Mouse (Mus musculus) T-cell, adult 2 months (primary cell): ENCODE measurements around the gene Kcnc1.

Source experiments
- DNase-seq: peaks from one replicate; pipeline ENCODE4 v3.0.0; 2022; ENCODE audit warnings: low spot score

Gene Kcnc1

DNA sequence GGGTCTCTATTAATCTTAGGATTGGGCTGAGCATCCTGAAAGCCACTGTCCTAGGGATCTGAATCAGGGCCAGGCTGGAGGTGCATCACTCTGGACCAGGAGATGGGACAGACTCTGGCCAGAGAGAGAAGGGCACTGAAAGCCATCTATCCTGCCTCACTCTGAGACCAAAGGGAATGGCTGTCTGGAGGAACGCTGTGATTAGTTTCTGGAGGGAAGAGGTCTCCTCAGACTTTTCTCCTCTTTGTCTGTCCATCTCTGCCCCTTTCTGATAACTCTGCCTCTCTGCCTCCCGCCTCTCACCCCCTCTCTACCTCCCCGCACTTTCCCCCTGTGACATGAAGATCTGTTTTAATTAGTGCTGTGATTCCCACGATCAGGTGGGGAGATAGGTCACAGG is 1.4 kb upstream of the Kcnc1 start:
- DNase-seq, result no peak

DNA sequence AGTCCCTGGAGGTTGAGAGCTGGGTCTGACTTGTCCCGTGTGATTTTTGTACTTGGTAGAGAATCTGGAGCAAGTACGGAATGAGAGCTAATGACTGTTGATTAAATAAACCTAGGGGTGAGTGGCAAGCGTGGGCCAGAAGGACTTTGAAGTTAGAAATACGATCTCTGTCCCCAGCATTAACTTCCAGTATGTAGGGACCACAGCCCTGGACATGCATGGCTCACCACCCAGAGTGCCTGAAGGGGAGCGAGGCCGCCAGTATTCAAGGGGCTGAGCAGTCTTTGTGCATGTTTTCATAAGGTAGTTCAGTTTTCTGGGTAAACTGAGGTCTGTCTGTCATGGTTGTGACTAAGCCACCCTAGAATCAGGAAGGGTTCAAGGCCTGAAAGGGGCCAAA is 726 bp upstream of the Kcnc1 start:
- no peak for DNase-seq

DNA sequence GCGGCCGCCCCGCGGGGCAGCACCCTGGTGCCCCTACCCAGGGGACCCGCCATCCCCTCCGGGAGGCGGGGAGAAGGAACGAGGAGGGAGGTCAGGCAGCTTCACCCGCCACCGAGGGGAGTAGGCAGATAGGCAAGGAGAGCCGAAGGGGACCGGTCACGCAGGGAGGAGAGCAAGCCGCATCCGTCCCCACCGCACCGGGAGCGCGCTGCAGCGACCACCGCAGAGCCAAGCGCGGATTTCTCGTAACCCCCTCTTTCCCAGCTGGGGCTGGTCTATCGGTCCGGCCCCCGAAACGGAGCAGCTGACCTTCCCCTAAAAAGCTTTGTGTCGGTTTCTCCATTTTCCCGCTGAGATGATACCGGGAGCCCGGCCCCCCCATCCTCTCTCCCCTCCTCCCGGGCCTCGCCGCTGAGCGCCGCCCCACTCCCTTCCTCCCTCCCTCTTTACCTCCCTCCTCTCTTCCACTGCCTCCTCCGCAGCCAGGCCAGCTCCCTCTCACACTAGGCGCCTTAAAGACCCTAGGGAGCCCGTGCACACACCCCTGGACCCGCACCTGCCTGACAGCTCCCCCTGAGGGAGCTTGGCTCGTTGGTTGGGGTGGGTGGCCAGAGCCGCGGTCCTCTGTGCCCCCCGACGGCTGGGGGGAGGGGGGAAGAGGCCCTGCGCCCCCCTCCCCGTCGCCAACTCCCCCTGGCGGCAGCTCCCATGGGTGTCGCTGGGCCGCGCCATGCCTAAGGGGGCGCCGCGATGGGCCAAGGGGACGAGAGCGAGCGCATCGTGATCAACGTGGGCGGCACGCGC is 833 bp downstream of the Kcnc1 start:
- DNase-seq, result peak; percentile 20

DNA sequence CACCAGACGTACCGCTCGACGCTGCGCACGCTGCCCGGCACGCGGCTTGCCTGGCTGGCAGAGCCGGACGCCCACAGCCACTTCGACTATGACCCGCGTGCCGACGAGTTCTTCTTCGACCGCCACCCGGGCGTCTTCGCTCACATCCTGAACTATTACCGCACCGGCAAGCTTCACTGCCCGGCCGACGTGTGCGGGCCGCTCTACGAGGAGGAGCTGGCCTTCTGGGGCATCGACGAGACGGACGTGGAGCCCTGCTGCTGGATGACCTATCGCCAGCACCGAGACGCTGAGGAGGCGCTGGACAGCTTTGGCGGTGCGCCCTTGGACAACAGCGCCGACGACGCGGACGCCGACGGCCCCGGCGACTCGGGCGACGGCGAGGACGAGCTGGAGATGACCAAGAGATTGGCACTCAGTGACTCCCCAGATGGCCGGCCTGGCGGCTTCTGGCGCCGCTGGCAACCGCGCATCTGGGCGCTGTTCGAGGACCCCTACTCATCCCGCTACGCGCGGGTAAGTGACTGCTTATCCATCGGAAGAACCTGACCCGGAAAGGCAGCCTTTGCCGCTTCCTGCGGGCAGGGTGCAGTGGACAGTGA is 1.5 kb downstream of the Kcnc1 start:
- no peak for DNase-seq

DNA sequence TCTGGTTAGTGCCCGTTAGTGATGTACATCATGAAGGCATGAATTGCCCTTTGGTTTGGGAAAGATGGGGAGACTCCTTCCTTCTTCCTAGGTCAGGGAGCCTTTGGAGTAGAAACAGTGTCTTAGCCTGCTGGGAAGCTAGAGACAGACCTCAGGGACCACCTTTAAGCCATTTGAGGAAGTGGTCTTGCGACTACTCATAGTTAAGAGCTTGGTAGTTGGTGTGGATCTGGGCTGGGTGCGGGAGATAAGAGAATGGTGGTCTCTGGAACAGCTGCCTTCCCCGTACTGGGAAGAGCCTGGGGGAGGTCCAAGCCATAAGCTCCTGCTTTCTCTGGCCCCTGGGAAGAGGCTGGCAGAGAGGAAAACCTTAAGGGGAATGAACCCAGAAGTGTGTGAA is 2.3 kb downstream of the Kcnc1 start:
- DNase-seq, result no peak

DNA sequence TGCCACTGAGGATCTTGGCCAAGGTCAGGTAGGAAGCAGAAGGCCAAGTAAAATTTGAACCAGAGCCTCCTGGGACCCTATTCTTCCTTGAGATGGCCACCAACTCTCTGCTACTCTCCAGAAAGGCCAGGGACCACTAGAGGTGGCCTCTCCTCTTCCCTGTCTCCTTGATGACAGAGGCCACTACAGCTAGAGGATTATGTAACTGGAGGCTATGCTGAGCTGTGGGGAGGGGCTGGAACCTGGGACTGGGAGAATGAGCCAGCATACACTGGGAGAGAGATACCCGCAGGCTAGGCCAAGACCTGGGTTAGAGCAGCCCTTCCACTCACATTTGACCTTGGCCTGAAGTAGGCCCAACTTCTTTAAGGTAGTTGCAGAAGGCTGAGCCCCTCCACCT is 3.4 kb downstream of the Kcnc1 start:
- DNase-seq, result no peak

DNA sequence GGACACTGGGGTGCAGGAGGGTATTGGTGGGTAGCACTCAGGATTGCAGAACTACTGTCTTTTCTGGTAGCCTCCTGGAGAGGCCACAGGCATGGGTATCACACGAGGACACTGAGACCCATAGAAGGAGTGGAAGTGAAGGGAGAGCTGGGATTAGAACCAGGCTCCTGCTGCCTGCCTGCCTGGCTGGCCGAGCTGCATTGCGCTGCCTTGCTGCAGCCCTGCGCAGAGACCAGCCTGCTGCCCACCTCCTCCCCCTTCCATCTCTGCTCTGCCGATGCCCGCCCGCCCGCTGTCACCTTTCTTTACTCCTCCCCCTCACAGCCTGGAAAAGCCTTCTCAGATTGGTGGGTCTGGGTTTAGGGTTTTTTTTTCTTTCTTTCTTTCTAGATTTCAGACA is 4.0 kb downstream of the Kcnc1 start:
- DNase-seq, result no peak

DNA sequence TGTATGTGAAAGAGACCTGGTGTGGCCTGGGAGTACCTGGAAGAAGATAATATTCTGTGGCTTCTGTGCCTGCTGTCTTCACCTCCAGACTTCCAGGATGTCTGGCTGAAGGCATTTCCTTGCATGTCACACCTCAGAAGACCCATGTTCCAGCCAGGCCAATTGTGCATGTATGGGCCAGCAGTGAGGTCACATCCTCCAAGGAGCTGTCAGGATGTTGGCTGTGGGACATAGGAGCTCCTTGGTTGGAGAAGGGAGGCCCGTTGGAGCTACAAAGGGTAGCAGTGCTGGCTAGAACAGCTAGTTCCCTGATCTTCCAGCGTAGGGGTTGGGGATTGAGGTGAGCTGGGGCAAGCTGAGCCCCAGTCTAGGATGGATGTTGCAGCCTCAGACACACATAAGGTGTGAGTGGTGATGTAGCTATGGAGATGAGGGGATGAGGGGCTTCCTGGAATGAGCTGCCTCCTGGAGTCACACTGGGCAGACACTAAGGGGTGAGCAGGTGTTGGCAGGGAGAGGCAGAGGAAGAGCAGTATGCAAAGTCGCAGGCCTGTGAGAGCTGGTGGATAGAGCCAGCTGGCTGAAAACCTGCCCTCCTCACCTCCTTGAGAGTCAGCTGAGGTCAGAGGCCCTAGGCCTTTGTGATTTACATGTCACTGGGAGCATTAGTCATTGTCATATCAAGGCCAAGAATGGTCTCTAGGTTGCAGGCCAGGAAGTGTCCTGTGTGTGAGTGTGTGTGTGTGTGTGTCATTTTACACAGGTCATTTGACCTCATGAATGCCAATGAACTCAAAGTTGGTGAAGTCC is 5.3 kb downstream of the Kcnc1 start:
- no peak for DNase-seq

DNA sequence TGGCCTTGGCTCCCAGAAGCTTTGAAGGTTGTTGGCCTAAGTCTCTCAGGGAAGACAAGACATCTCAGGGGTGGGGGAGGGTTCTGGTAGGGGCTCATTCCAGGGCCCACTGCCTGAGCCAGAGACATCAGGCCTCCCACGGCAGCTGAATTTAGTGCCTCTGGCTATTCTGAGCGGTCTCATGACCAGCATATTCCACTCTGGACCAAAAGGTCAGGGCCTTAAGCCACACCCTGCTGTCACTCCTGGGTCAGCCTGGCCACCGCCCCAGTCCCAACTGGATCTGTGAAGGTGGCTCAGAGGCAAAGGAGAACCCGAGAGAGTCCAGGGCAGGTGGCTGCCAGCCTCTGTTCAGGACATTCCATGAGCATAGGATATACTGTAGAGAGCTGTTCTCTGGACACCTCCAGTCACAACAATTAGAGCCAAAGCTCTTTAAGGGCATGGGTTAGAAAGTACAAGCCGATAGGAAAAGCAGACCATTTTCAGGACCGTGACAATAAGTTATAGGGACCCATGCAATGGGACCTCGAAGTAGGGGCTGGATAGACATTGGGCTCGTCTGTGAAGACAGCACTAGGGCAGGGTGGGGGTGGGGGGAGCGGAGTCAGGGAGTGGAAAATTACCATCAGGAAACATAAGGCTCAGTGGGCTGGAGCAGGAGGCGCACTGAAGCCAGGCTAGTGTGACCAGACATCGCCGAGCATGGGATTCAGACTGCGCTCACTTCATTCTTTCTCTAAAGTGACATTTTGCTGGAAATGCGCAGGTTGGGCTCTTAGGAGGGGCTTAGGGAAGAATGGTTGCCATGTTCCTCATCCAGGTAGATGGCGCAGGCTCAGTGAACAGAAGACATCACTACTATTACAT is 7.6 kb downstream of the Kcnc1 start:
- DNase-seq, result no peak

DNA sequence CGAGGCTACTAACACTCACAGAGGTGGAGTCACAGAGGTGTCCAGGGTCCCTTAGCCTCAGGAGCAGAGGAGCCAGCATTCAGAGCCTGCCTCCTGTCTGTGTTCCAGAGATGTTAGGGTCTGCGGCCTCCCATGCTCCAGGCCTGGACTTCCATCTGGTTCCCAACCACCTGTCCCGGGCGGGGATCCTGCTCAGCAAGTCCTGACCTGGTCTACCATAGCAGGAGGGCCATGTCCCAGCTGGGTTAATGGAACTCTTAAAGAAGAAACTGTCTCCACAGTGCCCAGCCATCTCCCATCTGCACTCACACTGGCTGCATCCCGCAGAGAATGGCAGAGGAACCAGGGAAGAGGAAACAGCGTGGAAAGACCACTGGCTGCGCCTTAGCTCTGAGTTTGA is 8.5 kb downstream of the Kcnc1 start:
- no peak for DNase-seq

DNA sequence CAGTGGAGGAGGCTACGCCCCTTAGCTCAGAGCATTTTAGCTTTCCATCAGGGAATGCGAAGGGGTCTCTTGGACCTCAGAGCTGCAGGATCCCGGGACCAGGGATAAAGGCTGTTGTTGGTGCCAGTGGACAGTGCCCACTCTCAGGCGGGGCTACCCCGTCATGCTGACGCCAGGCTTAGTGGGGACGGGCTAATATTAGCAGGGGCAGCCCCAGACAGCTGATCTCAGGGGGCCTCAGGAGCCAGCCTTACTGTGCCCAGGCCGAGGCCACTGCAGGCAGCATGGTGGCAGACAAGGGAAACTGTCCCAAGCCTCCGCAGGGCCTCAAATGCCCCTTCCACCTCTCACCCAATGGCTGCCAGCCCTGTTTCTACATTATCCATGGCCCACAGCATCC is 12.3 kb downstream of the Kcnc1 start:
- DNase-seq, result no peak

DNA sequence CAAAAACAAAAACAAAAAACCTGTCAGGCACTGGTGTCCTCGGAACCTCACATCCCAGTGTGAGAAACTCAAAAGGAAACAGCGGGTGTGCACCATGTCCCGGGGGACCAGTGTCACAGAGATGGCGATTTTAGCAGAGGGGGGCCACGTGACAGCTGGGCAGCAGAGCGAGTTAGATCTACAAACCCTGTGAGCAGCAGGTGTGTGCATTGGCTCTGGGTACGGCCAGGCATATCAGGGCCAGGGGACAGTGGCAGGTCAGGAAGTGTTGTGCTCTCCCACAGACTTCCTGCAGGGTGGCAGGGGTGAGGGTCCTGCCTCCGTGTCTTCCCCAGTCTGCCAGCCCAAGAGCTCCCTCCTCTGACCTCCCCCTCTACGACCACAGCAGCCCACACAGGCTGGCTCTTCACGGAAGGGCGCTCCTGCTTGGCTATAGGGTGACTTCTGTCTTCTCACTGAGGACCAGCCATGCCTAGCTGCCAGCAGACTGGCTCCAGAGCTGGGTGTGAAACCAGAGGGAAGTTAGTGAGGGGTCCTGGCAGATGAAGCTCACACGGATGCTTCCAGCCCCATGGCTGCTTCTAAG is 13.0 kb downstream of the Kcnc1 start:
- no peak for DNase-seq

DNA sequence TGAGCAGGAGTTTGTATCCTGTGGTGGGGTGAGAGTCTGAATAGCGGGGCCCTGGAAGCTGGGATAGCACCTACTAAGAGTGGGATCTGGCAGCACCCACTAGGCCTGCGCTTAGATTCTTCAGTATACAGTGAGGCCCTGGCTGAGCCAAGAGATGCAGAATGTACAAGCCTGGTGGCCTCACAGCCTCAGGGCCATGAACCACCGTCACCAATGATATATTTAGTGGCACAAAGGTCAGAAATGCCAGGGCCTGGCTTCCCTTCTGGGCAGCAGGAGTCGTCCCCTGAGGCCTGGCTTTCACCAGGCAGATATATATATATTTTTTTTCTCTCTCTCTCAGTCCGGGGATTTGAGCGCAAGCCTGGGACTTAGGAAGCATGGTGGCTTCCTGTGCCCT is 14.4 kb downstream of the Kcnc1 start:
- DNase-seq, result no peak

DNA sequence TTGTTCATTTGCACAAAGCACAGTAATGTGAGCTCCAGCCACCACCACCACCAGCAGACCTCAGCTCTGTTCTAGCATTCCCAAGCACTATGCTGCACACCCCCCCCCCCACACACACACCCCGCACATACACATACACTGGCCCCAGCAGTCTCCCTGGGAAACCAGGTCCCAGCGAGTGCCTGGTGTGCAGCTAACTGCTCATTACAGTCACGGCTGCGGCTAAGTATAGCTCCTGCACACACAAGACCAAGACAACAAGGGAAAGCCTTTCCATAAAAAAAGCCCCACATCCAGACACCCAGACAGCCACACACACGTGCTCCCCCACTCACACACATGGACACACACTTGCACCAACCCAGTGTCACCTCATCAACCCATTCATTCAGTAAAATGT is 16.5 kb downstream of the Kcnc1 start:
- no peak for DNase-seq

DNA sequence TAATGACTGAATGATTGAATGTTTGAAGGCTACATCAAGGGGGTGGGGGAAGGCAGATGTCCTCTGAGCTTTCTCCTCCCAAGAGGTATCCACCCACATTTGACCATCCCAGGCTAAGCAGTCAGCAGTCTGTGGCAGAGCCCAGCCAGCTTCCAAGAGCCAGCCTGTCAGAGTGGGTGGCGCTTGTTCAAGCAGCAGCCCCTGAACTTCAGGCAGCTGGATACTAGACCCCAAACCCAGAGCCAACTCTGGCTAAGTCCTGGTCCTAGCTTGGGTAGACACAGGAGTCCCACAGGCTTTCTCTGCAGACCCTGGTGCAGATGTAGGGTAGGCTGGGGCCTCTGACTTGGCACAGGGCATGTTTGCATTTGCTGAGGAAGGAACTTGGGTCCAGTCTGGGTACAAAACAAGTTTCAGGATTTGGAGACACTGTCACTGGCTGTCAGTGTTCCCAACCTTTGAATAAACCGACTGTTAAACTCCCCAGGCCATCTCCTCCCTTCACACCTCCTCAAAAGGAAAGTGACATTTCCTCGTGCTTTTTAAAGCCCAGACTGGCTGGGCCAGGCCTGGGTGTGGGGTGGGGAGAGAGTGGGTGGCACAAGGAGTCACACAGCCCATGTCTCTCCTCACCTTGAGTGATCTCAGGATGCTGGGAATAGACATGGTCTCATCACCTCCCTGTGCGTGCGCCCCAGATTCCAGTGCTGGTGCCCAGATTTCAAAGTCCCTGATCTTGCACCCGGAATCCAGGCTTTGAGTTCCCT is 17.8 kb downstream of the Kcnc1 start:
- DNase-seq, result no peak

DNA sequence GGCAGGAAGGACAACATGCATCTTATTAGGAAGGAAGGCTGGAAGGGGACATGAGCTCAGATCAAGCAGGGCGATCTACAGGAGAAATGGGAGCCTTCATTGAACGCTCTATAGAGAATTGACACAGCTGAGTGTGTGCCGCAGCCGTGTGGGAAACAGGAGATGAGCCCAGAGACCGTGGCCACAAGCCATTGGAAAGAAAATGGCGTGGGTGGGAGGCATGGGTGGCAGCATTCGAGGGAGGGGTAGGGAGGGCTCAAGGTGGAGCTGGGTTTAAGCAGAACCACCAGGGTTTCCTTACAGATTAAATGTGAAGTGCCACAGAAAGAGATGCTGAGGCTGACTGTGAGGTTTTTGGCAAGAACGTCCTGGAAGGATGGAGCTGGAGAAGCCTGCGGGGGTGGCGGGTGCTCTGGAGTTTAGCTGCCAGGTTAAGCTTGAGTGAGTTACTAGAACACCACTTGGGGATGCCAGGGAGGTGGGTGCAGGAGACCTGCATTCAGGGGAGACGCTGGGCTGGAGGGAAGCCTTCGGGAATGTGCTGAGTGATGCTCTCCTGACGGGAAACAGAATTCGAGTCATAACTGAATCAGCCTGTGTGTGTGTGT is 19.6 kb downstream of the Kcnc1 start:
- DNase-seq, result no peak

DNA sequence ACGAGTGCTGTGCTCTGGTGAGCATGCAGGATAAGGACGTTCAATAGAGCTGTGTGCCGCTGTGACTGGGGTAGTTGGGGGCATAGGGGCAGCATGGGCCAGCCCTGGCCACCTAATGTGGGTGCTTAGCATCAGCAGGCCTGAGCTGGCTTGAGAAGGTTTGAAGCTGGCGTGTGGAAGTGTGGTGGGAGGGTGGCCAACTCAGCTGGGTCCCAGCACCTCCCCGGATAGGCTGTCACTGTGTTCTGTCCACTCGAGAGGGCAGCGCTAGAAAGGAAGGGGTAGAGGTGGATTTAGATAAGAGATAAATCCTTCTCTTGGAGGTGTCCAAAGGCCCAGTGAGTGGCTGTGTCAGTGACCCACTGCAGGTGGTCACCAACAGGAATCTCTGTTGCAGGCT is 21.2 kb downstream of the Kcnc1 start:
- no peak for DNase-seq

DNA sequence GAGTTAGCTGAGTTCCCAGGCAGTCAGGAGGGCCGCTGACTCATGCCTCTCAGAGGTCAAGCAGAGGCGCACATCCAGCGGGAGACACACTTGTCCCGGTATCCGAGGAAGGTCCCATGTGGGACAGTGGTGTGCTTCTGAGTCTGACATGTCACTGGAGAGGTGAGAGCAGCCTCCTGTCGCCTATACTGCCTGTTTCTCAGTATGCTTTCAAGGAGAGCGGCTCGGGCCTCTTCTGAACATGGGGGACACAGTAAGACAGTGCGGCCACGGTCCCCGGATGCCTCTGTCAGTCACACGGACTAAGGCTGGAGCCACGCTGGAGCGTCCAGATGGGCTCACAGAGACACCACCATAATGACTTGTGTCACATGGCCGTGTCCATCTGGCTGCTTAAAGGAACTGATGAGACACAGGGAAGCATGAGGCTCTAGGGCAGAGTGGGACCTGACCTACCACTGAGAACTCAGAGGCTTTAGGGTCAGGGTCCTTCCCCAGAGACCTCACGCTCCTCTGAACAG is 21.9 kb downstream of the Kcnc1 start:
- no peak for DNase-seq

DNA sequence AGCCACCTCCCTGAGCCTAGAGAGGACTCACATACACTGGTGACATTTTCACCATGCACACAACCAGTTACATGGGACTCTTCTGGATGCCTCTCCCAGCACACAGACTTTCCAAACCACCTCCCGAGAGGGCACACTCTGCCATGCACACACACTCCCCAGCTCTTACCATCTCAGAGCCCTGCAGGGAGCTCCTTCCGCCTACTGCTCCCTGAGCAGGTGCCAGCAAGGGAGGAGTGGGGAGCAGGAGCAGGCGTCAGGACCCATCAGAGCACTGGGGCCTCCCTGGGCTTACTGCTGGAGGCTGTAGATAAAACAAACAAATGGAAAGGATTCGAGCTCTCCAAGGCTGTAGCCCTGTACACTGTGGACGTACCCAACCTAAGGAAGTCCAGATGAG is 25.2 kb downstream of the Kcnc1 start:
- no peak for DNase-seq

DNA sequence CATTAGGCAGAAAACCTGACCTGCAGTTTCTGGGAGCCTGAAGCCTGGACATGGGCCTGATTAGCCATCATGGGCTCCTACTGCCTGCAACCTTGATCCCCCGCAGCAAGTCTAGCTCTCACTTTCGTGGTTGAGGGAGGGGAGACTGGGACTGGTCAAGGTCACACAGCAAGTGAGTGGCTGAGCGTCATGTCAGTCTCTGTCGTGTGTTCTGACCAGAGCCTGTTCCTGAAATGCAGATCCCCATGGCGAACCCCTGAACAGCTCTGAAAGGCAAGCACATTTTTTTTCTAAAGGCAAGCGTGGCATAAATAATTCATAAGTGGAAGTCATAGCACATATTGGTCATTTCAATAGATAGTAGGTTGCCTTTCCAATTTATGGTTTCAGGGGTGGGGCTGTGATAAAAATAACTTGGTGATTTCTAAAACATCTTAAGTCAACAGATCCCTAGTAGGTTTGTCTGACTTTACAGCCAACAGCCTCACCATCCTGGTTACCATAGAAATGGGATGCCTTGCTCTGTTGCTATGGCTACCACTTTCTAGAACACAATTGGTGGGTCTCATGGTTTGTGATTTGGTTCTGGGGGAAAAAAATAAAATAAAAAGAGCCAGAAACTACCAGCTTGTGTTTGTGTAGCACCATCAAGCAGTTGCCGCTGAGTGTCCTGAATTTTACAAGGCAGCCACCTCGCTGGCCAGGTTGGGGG is 25.9 kb downstream of the Kcnc1 start:
- no peak for DNase-seq
